Mouse (Mus musculus) right cerebral cortex, postnatal 36 days (tissue): ENCODE results near the gene Mafg.
A peak's percentile ranks its signal among the peaks of the same experiment; 100 is the strongest.
"Not testable (repeated sequence)": the region's sequence is repeated elsewhere in the genome, so short reads cannot be mapped to it uniquely, and the experiment has no call there.

Source experiments
- DNase-seq, 2 experiments: peaks; one replicate each; pipeline ENCODE4 v3.0.0; 2022; ENCODE audit warnings: low spot score in 2 of 2, mixed read lengths in 1 of 2

Gene Mafg

GRCm38 (mm10) chr11:120633520-120634343, at the start of gene Mafg:
Gene Mafg (minus strand): TSS chr11:120633600.
- DNase-seq, result peak; percentile 92 to 93

DNA sequence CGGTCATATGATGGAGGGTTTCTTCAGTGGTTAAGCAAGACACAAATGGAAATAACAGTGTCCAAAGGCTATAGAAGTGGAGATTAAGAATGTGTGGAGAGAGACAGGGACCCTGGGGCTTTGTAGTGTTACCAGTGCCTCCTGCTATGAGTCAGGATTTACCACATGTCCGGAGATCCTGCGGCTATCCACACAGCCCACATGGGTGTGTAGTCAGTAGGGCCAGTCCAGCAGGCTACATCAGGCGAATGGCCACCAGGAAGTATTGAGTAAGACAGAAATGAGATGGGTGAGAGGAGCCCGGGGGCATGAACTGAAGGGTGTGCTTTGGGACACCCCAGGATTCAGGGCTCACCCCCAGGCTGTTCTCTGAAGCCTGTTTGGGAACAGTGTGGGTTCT, 49.3 kb upstream of the Mafg start:
- no peak for DNase-seq

- DNase-seq, result no peak
These were observed 46.5 kb upstream of the Mafg start for GRCm38 (mm10) chr11:120679909-120680308.

DNA sequence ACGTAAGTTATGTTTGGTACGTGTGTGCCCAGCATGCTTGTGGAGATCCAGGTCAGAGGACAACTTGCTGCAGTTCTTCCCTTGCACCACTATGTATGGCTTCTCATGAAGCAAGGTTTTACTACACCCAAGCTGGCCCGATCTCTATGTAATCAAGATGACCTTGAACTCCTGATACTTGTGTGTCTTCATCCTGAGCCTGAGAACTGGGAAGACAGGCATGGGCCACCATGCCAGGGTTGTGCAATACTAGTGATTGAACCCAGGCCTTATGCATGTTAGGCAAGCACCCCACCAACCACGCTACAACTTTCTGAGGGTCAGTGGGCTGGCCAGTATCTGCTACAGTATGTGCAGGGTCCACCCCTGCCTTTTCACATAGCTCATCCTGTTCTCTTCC, 43.6 kb upstream of the Mafg start:
- DNase-seq, result no peak

- not testable (repeated sequence) for DNase-seq
These were observed 42.5 kb upstream of the Mafg start for GRCm38 (mm10) chr11:120675875-120676274.

GRCm38 (mm10) chr11:120673594-120674122, 40.3 kb upstream of the Mafg start:
- no peak for DNase-seq

DNA sequence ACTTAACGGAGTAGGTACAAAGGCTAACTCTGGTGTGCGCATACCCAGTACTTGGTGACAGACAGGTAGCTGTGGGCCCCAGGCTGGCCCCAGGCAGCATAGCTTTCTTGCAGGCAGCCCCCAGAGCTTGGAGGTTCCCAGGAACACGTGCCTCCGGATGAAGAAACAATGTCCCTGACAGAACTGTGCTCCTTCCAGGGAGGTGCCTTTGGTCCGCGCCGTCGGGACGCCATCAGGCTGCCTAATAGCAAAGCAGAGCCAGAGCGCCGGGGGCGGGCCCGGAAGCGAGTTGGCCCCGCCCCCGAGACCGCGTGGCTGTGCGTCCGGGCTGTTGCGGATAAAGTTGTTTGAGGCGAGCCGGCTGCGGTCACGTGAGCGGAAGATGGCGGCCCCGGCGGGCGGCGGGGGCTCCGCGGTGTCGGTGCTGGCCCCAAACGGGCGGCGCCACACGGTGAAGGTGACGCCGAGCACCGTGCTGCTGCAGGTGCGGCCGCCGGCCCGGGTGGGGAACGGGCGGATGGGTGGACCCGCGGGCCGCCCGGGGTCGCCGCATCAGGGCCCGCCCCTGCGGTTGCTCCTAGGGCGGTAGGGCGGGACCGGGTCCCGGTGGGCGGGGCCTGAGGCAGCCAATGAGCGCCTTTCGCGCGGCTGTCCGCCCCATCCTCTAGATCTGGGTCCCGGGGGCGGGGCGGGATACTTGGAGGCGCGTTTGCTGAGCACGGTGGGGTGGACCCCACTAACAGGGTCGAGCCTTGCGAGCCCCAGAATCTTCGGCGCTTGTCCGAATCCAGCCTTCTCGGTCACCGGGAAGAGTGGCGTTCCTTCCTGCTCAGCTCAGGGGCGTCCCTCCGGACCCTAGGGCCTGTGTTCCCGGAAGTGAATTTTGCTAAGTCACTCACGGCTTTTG, 39.5 kb upstream of the Mafg start, which contains the start of gene Aspscr1:
TSS of gene Aspscr1 (plus strand) at position 287 of the 907 bp plus-strand sequence.
- DNase-seq, result peak; percentile 90

GRCm38 (mm10) chr11:120666617-120667016, 33.2 kb upstream of the Mafg start:
- DNase-seq, result no peak

- DNase-seq, result no peak
These were observed 32.0 kb upstream of the Mafg start for GRCm38 (mm10) chr11:120665406-120665805.

DNA sequence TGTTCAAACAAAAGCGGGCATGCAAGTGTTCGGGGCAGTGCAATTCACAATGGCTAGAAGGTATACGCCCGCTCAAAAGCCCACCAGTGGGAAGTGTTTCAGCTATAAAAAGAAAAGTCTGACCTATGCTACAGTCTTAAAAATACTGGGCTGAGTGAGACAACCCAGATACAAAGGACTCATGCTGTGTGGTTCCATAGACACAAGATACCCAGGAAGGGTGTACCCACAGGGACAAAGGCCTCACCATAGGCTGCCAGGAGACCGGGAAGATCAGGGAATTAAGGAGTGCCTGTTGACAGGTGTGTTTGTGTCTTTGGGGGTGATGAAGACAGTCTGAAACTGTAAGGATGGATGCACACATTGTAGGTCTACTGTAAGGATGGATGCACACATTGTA, 30.3 kb upstream of the Mafg start:
- DNase-seq, result no peak

DNA sequence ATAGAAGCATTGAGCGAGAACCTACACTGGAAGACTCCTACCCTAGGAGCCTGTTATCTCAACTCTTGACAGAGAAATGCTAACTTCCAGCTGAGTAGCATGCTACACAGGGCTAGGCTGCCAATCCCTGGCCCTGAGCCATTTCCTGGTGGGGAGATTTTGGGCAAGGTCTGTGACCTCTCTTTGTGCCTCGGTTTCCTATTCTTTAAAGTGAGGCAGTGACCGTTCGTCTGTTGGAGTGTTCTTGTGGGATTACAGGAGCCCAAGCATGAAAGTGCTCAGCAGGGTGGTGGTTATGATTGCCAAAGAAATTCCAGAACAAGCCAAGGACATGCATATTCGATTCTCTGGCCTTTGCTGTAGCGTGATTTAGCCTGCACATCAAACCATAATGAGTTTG, 29.4 kb upstream of the Mafg start:
- no peak for DNase-seq

GRCm38 (mm10) chr11:120661076-120661460, 27.7 kb upstream of the Mafg start, which contains the start of gene Notum:
Gene Notum (minus strand): TSS chr11:120661175.
- DNase-seq, result no peak

DNA sequence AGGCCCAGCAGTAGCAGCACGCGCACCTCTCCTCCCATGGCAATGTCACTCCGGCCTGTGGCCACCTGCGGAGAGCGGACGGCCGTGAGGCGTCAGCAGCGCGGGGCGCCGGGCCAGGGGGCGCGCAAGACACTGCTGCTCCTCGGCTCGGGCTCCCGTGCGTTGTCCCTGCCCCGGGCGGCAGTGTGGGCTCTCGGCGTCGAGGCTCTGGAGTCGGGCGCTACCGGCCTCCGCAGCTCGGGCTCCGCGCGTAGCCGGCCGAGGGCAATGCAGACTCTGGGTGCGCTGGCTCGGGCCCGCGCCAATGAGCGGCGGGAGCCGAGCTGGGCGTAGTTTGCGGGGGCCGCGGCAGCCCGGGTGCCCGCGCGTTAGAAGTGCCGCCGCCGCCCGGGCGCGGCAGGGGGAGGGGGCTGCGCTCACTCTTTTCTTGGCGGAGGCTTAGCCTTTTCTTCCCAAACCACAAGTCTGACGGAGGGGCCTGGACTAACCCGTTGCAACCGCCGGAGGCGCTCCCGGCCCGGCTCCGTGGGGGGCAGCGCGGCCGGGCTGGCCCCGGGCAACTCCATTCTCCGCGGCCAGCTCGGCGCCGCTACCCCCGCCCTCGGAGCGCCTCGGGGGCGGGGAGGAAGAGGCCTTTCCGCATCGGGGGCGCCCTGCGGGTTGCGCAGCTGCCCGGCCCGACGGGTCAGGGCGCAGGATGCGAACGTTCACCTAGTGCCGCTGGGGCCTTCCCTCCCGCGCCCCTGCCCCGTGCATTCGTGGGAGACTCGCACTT, 27.1 kb upstream of the Mafg start:
- DNase-seq, result no peak

GRCm38 (mm10) chr11:120659509-120660300, 26.3 kb upstream of the Mafg start:
- DNase-seq, result no peak

DNA sequence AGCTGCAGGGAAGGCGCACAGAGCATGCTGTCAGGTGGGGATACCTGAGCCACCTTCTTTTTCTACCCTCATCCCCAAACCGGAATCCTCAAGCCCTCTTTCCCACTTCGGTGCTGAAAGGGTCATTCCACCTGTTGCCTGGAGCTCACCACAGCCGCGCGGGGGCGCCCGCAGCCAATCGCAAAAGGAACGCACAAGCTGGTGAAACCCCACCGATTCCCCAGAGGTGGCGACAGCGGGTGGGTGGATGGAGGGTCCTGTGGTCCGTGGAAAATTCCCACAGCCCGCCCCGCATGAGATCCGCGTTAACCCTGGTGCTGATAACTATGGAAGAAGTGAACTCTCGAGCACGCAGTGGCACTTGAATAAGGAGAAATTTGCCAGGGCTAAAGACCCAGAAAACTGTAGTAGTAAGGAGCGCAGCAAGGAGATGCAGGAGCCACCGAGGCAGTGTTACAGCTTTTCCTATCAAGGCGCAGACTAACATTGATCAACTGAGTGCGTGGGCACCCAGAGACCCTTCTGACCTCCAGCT, 25.5 kb upstream of the Mafg start:
- DNase-seq, result peak; percentile 42 to 60

DNA sequence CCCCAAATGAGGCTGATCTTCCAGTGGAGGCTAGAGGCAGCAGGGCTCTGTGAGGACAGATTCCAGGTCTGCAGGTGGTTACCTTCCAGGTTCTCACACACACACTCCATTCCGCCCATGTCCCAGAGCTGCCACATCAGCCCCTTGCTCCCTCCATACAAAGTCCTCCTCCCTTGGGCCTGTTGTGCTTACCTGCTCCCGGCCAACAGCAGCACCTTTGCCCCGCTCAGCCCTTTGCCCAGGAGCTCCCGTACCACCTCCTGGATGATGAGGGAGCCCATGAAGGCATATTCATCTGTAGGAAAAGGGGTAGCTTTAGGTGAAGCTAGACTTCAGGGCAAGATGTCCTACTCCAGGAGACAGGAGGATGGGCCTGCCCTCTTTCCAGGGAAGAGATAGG, 23.9 kb upstream of the Mafg start:
- no peak for DNase-seq

GRCm38 (mm10) chr11:120654741-120655140, 21.3 kb upstream of the Mafg start:
- DNase-seq, result no peak

GRCm38 (mm10) chr11:120651872-120652271, 18.5 kb upstream of the Mafg start:
- DNase-seq, result no peak

- peak in 1 of 2 experiments; percentile 32 for DNase-seq
These were observed 14.6 kb upstream of the Mafg start, which contains the start of gene Myadml2 for GRCm38 (mm10) chr11:120648001-120648476. Gene Myadml2 (minus strand): TSS chr11:120648158.
